ENCODE assay signal across 8 mouse cellular contexts in genomic region chr4:83526270-83526987, GRCm38 (mm10). TPM values are rescaled to one million over a fixed set of nuclear protein-coding genes. Genes with fewer than 3 reads are reported as not detected.
A peak's percentile ranks its signal among the peaks of the same experiment; 100 is the strongest.
DNase-seq lines count a peak whose midpoint lies in the region; ATAC-seq and TF ChIP-seq lines count a peak whose summit lies in the region.

No protein-coding gene starts in this region.

- no peak for TF ChIP-seq EP300 in ES-Bruce4 (IDR thresholded peaks at IDR 0.05; ENCODE audit: insufficient read depth, low read depth, low read length)
- no peak for TF ChIP-seq EP300 in heart, postnatal 0 days (IDR thresholded peaks at IDR 0.05; ENCODE audit: low read depth)

- no peaks in the 10 kb centered on the region for H3K27me3 ChIP-seq in ES-Bruce4 (ENCODE audit: control insufficient read depth, insufficient read depth, low read length, poor library complexity, severe bottlenecking)
- no peaks in the 10 kb centered on the region for H3K27me3 ChIP-seq in heart, postnatal 0 days (ENCODE audit: control insufficient read depth, insufficient read depth, low read length)
- H3K27me3 ChIP-seq in limb, embryonic 15.5 days, result no peaks in the 10 kb centered on the region
- H3K27me3 ChIP-seq in neural tube, embryonic 15.5 days (replicated peaks), result no peaks in the 10 kb centered on the region

- no peak for TF ChIP-seq POLR2A in ES-Bruce4 (IDR thresholded peaks at IDR 0.05; ENCODE audit: insufficient read depth, low read length)

- peak overlapping the region; percentile 47 for H3K9ac ChIP-seq in ES-Bruce4 (ENCODE audit: low read depth, poor library complexity, severe bottlenecking)
- H3K9ac ChIP-seq in heart, postnatal 0 days (replicated peaks; ENCODE audit: low read depth, low read length), result 0 out of 2 replicates have a peak overlapping the region, but pooled peaks have one; percentile 67
- H3K9ac ChIP-seq in limb, embryonic 15.5 days, result no peak overlapping the region
- no peak overlapping the region for H3K9ac ChIP-seq in neural tube, embryonic 15.5 days (replicated peaks)

- peak overlapping the region; percentile 66 for H3K4me2 ChIP-seq in heart, postnatal 0 days (ENCODE audit: low read depth, low read length)
- peak overlapping the region; percentile 82 for H3K4me2 ChIP-seq in limb, embryonic 15.5 days
- peak overlapping the region; percentile 95 for H3K4me2 ChIP-seq in neural tube, embryonic 15.5 days

- no peaks in the 10 kb centered on the region for H3K9me3 ChIP-seq in ES-Bruce4 (replicated peaks; ENCODE audit: control insufficient read depth, insufficient read depth, low read length, poor library complexity, severe bottlenecking)
- no peaks in the 10 kb centered on the region for H3K9me3 ChIP-seq in heart, postnatal 0 days (replicated peaks; ENCODE audit: control insufficient read depth, low read length)
- no peaks in the 10 kb centered on the region for H3K9me3 ChIP-seq in limb, embryonic 15.5 days
- H3K9me3 ChIP-seq in neural tube, embryonic 15.5 days (replicated peaks), result no peaks in the 10 kb centered on the region

- no peak overlapping the region for H3K27ac ChIP-seq in ES-Bruce4 (ENCODE audit: insufficient read depth, low read length)
- peak overlapping the region; percentile 73; the same call in 1 of the 2 replicates for H3K27ac ChIP-seq in heart, postnatal 0 days (ENCODE audit: low read depth)
- H3K27ac ChIP-seq in limb, embryonic 15.5 days, result no peak overlapping the region
- no peak overlapping the region for H3K27ac ChIP-seq in neural tube, embryonic 15.5 days (replicated peaks)

- peak; percentile 14 for DNase-seq in c-Kit-positive CD71-positive TER-119-positive erythroid progenitor cells, embryonic 14.5 days (ENCODE audit: low spot score)
- peak; percentile 63 for DNase-seq in heart, postnatal 0 days (ENCODE audit: low spot score)
- DNase-seq in adrenal gland, adult 18-20 months (ENCODE audit: low spot score in 2 of 2), result no peak
- no peak for DNase-seq in thymus, postnatal 25 days
- no peak for DNase-seq in testis, postnatal 14 days (ENCODE audit: low spot score)

- WGBS in heart, postnatal 0 days, result 14% methylated on average over 13 of the region's 13 CpGs
- WGBS in limb, embryonic 15.5 days, result 4% methylated on average over 13 of the region's 13 CpGs
- 4% methylated on average over 13 of the region's 13 CpGs for WGBS in neural tube, embryonic 15.5 days

- TF ChIP-seq CTCF in ES-Bruce4 (IDR thresholded peaks at IDR 0.05; ENCODE audit: low read depth, low read length), result no peak
- no peak for TF ChIP-seq CTCF in heart, postnatal 0 days (IDR thresholded peaks at IDR 0.05; ENCODE audit: low read depth)

- no peak for ATAC-seq in heart, postnatal 0 days (ENCODE audit: insufficient read depth, low read depth)
- no peak for ATAC-seq in limb, embryonic 15.5 days (ENCODE audit: insufficient number of reproducible peaks, low FRiP score, low TSS enrichment, low read depth)
- ATAC-seq in neural tube, embryonic 15.5 days (ENCODE audit: low FRiP score), result no peak

- H3K4me3 ChIP-seq in ES-Bruce4 (ENCODE audit: low read depth, low read length), result peak overlapping the region; percentile 34
- peak overlapping the region; percentile 80 for H3K4me3 ChIP-seq in heart, postnatal 0 days (ENCODE audit: low read depth, low read length)
- peak overlapping the region; percentile 83 for H3K4me3 ChIP-seq in limb, embryonic 15.5 days
- H3K4me3 ChIP-seq in neural tube, embryonic 15.5 days (replicated peaks), result peak overlapping the region; percentile 78

- H3K36me3 ChIP-seq in ES-Bruce4 (ENCODE audit: control insufficient read depth, insufficient read depth, low read length, poor library complexity, severe bottlenecking), result peaks cover 3% of the 10 kb centered on the region; the same call in 1 of the 2 replicates
- no peaks in the 10 kb centered on the region for H3K36me3 ChIP-seq in heart, postnatal 0 days (replicated peaks; ENCODE audit: control insufficient read depth, insufficient read depth, low read length)
- no peaks in the 10 kb centered on the region for H3K36me3 ChIP-seq in limb, embryonic 15.5 days
- H3K36me3 ChIP-seq in neural tube, embryonic 15.5 days, result no peaks in the 10 kb centered on the region

- H3K4me1 ChIP-seq in ES-Bruce4 (ENCODE audit: control insufficient read depth, insufficient read depth, low read length), result peaks cover 1% of the 10 kb centered on the region
- H3K4me1 ChIP-seq in heart, postnatal 0 days (ENCODE audit: control insufficient read depth, insufficient read depth), result 0 out of 2 replicates have a peak, but pooled peaks cover 3% of the 10 kb centered on the region
- H3K4me1 ChIP-seq in limb, embryonic 15.5 days, result peaks cover 8% of the 10 kb centered on the region
- peaks cover 22% of the 10 kb centered on the region for H3K4me1 ChIP-seq in neural tube, embryonic 15.5 days

RNA-seq across cellular contexts. Expression of gene Ccdc171, which starts 1.1 kb away (rescaled TPM):
- 8.7 and 9.2 TPM in 2 replicates for polyA plus RNA-seq in ES-Bruce4 (2011; ENCODE audit: insufficient read depth, insufficient read length, low read depth, missing spikeins)
- 0.46 and 2.0 TPM in 2 replicates for total RNA-seq in heart, postnatal 0 days (2014; rRNA removed; ENCODE audit: low replicate concordance)
- polyA plus RNA-seq in heart, postnatal 0 days (2015; fragmentation: Nextera tagmentation; extraction: Ambion mirVana), result 1.2 and 2.0 TPM in 2 replicates
- polyA plus RNA-seq in limb, embryonic 15.5 days (2015; fragmentation: Nextera tagmentation; extraction: Ambion mirVana), result 3.4 and 4.0 TPM in 2 replicates
- polyA plus RNA-seq in neural tube, embryonic 15.5 days (2015; fragmentation: Nextera tagmentation; extraction: Ambion mirVana), result 3.4 and 3.7 TPM in 2 replicates
- total RNA-seq in adrenal gland, adult 18-20 months (2021), result 1 to 10 TPM; 1.8 to 2.4 TPM

RNA-seq across cellular contexts. Expression of gene Psip1, which starts 40.2 kb away (rescaled TPM):
- polyA plus RNA-seq in ES-Bruce4 (2011; ENCODE audit: insufficient read depth, insufficient read length, low read depth, missing spikeins), result 434 and 464 TPM in 2 replicates
- total RNA-seq in heart, postnatal 0 days (2014; rRNA removed; ENCODE audit: low replicate concordance), result 20.3 and 52.5 TPM in 2 replicates
- 39.5 and 42.9 TPM in 2 replicates for polyA plus RNA-seq in heart, postnatal 0 days (2015; fragmentation: Nextera tagmentation; extraction: Ambion mirVana)
- 73.9 and 96.7 TPM in 2 replicates for polyA plus RNA-seq in limb, embryonic 15.5 days (2015; fragmentation: Nextera tagmentation; extraction: Ambion mirVana)
- 215 and 230 TPM in 2 replicates for polyA plus RNA-seq in neural tube, embryonic 15.5 days (2015; fragmentation: Nextera tagmentation; extraction: Ambion mirVana)
- total RNA-seq in adrenal gland, adult 18-20 months (2021), result 10 to 100 TPM; 36.2 to 42.0 TPM

Comparison
In these comparisons a context has a peak if more than half of its experiments do, and no peak if none do; other contexts are left out.
1. H3K9ac ChIP-seq: peak in ES-Bruce4 (single experiment) and heart, postnatal 0 days (single experiment); none in limb, embryonic 15.5 days (single experiment) and neural tube, embryonic 15.5 days (single experiment).
2. DNase-seq: peak in c-Kit-positive CD71-positive TER-119-positive erythroid progenitor cells, embryonic 14.5 days (single experiment) and heart, postnatal 0 days (single experiment); none in adrenal gland, adult 18-20 months (0 of 2), thymus, postnatal 25 days (single experiment) and testis, postnatal 14 days (single experiment).
3. Peak in every context shown above with its lines, with median percentiles within 50 percentile points of each other: H3K4me3 ChIP-seq and H3K4me2 ChIP-seq.